Mouse (Mus musculus): Measurements from ENCODE around the gene Nup93.

GRCm38 (mm10) chr8:94213819-94214218, 545 bp upstream of the Nup93 start:
- TF ChIP-seq CTCF (IDR thresholded peaks at IDR 0.05; ENCODE audit: extremely low read depth, insufficient read depth, low read length): no peak
- TF ChIP-seq POLR2A (IDR thresholded peaks at IDR 0.05; ENCODE audit: extremely low read depth, insufficient read depth, low read length): no peak

All from cortical plate, adult 2 months (tissue).